Mouse (Mus musculus) liver, adult (tissue): ENCODE results near the gene Gsg1.
A peak's percentile ranks its signal among the peaks of the same experiment; 100 is the strongest.

Experiments used
- GATA4 ChIP-seq: IDR thresholded peaks from 2 replicates; pipeline ENCODE4 v1.6.1; 2014; ENCODE audit warnings: mild to moderate bottlenecking, low read length; ENCODE audit not compliant: insufficient replicate concordance

Gene Gsg1

GRCm38 (mm10) chr6:135197921-135198532, 56.1 kb downstream of the Gsg1 start, which contains the start of the genes Fam234b and Hebp1:
Gene Fam234b, plus strand, starts transcription at chr6:135197977.
Gene Hebp1, minus strand, starts transcription at chr6:135198022.
- TF ChIP-seq GATA4 = peak; percentile 6; the same call in 1 of the 2 replicates

GRCm38 (mm10) chr6:135197446-135197845, 56.7 kb downstream of the Gsg1 start:
- no peak for TF ChIP-seq GATA4

GRCm38 (mm10) chr6:135196707-135197106, 57.4 kb downstream of the Gsg1 start:
- TF ChIP-seq GATA4 = no peak

DNA sequence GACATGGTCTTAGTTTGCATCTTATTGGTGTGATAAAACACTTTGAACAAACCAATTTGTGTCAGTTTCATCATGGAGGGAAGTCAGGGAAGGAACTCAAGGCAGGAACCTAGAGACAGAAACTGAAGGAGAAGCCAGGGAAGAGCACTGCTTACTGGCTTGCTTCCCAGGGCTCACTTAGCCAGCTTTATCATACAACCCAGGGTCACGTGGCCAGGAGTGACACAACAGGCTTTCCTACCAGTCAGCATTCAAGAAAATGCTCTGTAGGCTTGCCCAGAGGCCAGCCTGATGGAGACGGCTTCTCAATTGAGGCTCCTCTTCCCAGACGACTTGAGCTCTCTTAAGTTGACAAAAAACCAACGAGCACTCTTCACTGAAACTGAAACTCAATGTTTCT, 59.2 kb downstream of the Gsg1 start:
- no peak for TF ChIP-seq GATA4

- no peak for TF ChIP-seq GATA4
These were observed 60.4 kb downstream of the Gsg1 start for GRCm38 (mm10) chr6:135193733-135194132.

DNA sequence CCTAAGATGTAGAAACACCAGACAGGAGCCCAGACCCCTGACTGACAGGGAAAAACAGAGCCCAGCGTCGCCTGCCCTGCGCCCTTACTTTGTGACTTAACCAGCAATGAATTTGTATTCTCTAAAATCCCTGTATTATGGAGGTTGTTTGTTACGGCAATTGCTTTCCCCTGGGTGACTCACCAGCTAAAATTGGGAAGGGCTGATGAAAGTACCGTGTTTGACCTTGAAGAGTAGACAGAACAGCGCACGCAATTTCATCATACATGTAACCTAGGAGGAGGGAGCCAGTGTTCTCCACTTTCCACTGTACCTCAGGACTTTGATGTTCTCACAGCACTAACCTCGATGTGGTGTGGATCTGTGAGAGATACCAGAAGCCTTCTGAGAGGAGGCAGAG, 61.2 kb downstream of the Gsg1 start:
- no peak for TF ChIP-seq GATA4

DNA sequence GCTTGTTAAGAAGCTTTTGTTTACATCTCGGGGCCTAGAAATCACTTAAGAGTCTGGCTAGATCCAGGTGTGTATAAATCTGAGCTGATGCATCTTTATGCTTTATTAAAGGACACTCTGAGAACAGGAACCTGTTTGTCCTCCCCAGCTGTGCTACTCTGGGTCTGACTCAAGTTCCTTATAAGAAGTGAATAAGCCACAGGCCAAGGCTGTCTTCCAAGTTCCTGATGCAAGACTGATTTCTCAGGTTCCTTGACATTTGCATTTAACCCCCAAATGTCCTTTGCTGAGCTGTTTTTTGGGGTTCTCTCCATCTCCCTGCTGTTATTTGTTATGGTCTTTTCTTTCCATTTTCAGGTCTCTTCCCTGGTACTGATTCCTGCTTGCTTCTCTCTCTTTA, 62.2 kb downstream of the Gsg1 start:
- no peak for TF ChIP-seq GATA4

GRCm38 (mm10) chr6:135190122-135190521, 64.0 kb downstream of the Gsg1 start:
- no peak for TF ChIP-seq GATA4

- no peak for TF ChIP-seq GATA4
These were observed 65.5 kb downstream of the Gsg1 start for GRCm38 (mm10) chr6:135188629-135189028.
